ENCODE assay signal across 17 mouse cellular contexts in genomic region chr12:67267409-67267808, GRCm38 (mm10). TPM values are rescaled to one million over a fixed set of nuclear protein-coding genes. Genes with fewer than 3 reads are reported as not detected.
DNase-seq lines count a peak whose midpoint lies in the region; ATAC-seq lines count a peak whose summit lies in the region.
"Had no signal": no experiment of that assay in that cellular context is flagged by ENCODE, and none has a peak within 500 bp of the region (broad histone marks: within the 10 kb centered on the region; RNA-seq: fewer than 3 reads in every experiment).

No protein-coding gene starts in this region.

- no peaks in the 10 kb centered on the region for H3K36me3 ChIP-seq in hindbrain, embryonic 11.5 days (ENCODE audit: control insufficient read depth, insufficient read depth, low read length)
- no peaks in the 10 kb centered on the region for H3K36me3 ChIP-seq in hindbrain, embryonic 13.5 days
- no peaks in the 10 kb centered on the region for H3K36me3 ChIP-seq in limb, embryonic 10.5 days
- H3K36me3 ChIP-seq: heart, embryonic 10.5 days; limb, embryonic 15.5 days; midbrain, embryonic 10.5 days had no signal

- intact Hi-C loops in left cerebral cortex, postnatal 14 days (cut with DNase I), result no loop called here

- no peaks in the 10 kb centered on the region for H3K9me3 ChIP-seq in hindbrain, embryonic 11.5 days (ENCODE audit: control insufficient read depth, low read length)
- no peaks in the 10 kb centered on the region for H3K9me3 ChIP-seq in hindbrain, embryonic 13.5 days
- no peaks in the 10 kb centered on the region for H3K9me3 ChIP-seq in limb, embryonic 10.5 days (replicated peaks)
- H3K9me3 ChIP-seq: heart, embryonic 10.5 days; limb, embryonic 15.5 days; midbrain, embryonic 10.5 days had no signal

- 95% methylated on average over 1 of the region's 1 CpGs for WGBS in hindbrain, embryonic 11.5 days
- 90% methylated on average over 1 of the region's 1 CpGs for WGBS in hindbrain, embryonic 13.5 days
- WGBS in limb, embryonic 10.5 days, result 77% methylated on average over 1 of the region's 1 CpGs

- H3K4me2 ChIP-seq in hindbrain, embryonic 11.5 days (replicated peaks; ENCODE audit: low read depth, low read length), result no peak overlapping the region
- H3K4me2 ChIP-seq in hindbrain, embryonic 13.5 days, result no peak overlapping the region
- H3K4me2 ChIP-seq: limb, embryonic 15.5 days had no signal

- peak; percentile 12 for DNase-seq in hindbrain, embryonic 11.5 days (ENCODE audit: low spot score)
- DNase-seq in 416B (ENCODE audit: low read depth) (peak; percentile 4), adipocyte (ENCODE audit: low spot score) (peak; percentile 8)
- DNase-seq in limb, embryonic 10.5 days (ENCODE audit: low spot score), result peak; percentile 30
- no peak for DNase-seq in spleen, adult 18-20 months
- DNase-seq in right cerebral cortex, adult 18-20 months, result no peak
- DNase-seq in left cerebral cortex, postnatal 14 days (ENCODE audit: low spot score in 2 of 2), result no peak
- DNase-seq: adrenal gland, postnatal 36 days; B cell, adult 2 months; heart, postnatal 36 days; kidney, adult 8-10 months; lung, adult 2 months had no signal

- no peak overlapping the region for H3K4me3 ChIP-seq in hindbrain, embryonic 11.5 days (ENCODE audit: low read depth, low read length)
- H3K4me3 ChIP-seq in hindbrain, embryonic 13.5 days, result no peak overlapping the region
- no peak overlapping the region for H3K4me3 ChIP-seq in limb, embryonic 10.5 days
- H3K4me3 ChIP-seq: heart, embryonic 10.5 days; limb, embryonic 15.5 days; midbrain, embryonic 10.5 days had no signal

- H3K9ac ChIP-seq in hindbrain, embryonic 11.5 days (ENCODE audit: low read depth, low read length), result no peak overlapping the region
- H3K9ac ChIP-seq in hindbrain, embryonic 13.5 days, result no peak overlapping the region
- H3K9ac ChIP-seq: limb, embryonic 15.5 days had no signal

- no peak overlapping the region for H3K27ac ChIP-seq in hindbrain, embryonic 11.5 days (ENCODE audit: low read depth, low read length)
- H3K27ac ChIP-seq in hindbrain, embryonic 13.5 days, result no peak overlapping the region
- H3K27ac ChIP-seq in limb, embryonic 10.5 days, result no peak overlapping the region
- H3K27ac ChIP-seq: heart, embryonic 10.5 days; limb, embryonic 15.5 days; midbrain, embryonic 10.5 days had no signal

- ATAC-seq in hindbrain, embryonic 11.5 days (ENCODE audit: low FRiP score), result no peak
- ATAC-seq in hindbrain, embryonic 13.5 days (ENCODE audit: low FRiP score), result no peak

- H3K4me1 ChIP-seq in hindbrain, embryonic 11.5 days (replicated peaks; ENCODE audit: control insufficient read depth, insufficient read depth, low read length), result no peaks in the 10 kb centered on the region
- no peaks in the 10 kb centered on the region for H3K4me1 ChIP-seq in hindbrain, embryonic 13.5 days (replicated peaks)
- no peaks in the 10 kb centered on the region for H3K4me1 ChIP-seq in limb, embryonic 10.5 days
- H3K4me1 ChIP-seq: heart, embryonic 10.5 days; limb, embryonic 15.5 days had no signal

- no peaks in the 10 kb centered on the region for H3K27me3 ChIP-seq in hindbrain, embryonic 11.5 days (ENCODE audit: control insufficient read depth, insufficient read depth, low read length)
- H3K27me3 ChIP-seq in hindbrain, embryonic 13.5 days, result no peaks in the 10 kb centered on the region
- H3K27me3 ChIP-seq in limb, embryonic 10.5 days (ENCODE audit: low read depth, poor library complexity, severe bottlenecking), result no peaks in the 10 kb centered on the region
- H3K27me3 ChIP-seq: limb, embryonic 15.5 days had no signal

RNA-seq across cellular contexts. Expression of gene Mdga2, which starts 45.1 kb away (rescaled TPM):
- polyA plus RNA-seq in hindbrain, embryonic 11.5 days (2014; fragmentation: Nextera tagmentation; extraction: Ambion mirVana), result 5.1 and 7.2 TPM in 2 replicates
- polyA plus RNA-seq in hindbrain, embryonic 13.5 days (2015; fragmentation: Nextera tagmentation; extraction: Ambion mirVana), result 24.5 and 25.3 TPM in 2 replicates
- 0.38 and 0.53 TPM in 2 replicates for polyA plus RNA-seq in limb, embryonic 10.5 days (2016; fragmentation: Nextera tagmentation; extraction: Ambion mirVana)
- total RNA-seq in left cerebral cortex, postnatal 14 days (2021), result 10 to 100 TPM; 50.0 to 56.2 TPM
- total RNA-seq: common myeloid progenitor, adult 5-6 weeks had no signal
- polyA plus RNA-seq: lung, adult 2 months had no signal

Comparison
In these comparisons a context has a peak if more than half of its experiments do, and no peak if none do; other contexts are left out.
1. DNase-seq: peak in hindbrain, embryonic 11.5 days (single experiment), 416B (single experiment), adipocyte (single experiment) and limb, embryonic 10.5 days (single experiment); none in spleen, adult 18-20 months (0 of 2), right cerebral cortex, adult 18-20 months (single experiment) and left cerebral cortex, postnatal 14 days (0 of 2).